Mouse (Mus musculus) erythroblast, embryonic 14.5 days (primary cell): ENCODE data around the gene Dbx1.

Experiments
- GATA1 ChIP-seq: IDR thresholded peaks from 2 replicates; pipeline ENCODE4 v1.6.1; 2012; ENCODE audit warnings: low read length, inconsistent platforms, mixed read lengths
- TAL1 ChIP-seq: IDR thresholded peaks from 3 replicates; pipeline ENCODE4 v1.6.1; 2012; ENCODE audit warnings: low read length, inconsistent platforms, mixed read lengths

DNA sequence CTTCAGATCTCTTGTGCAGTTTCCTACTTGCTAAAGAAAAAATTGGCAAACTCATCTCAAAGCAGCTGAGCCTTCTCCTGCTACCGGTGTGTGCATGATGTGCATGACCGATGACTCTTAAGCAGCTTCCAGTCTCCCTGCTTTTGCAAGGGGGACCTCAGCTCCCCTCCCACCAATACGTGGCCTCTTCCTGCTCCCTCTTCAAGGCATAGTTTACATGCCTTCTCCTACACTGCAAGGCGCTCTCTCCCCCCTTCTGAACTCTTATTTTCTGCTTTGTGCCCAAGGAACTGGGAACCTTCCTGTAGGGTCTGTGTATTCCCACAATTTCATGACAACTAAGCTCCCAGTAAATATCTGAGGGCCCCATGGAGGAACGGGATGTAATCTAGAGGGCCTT lies 40.0 kb upstream of the Dbx1 start:
- TF ChIP-seq TAL1 (no peak), GATA1 (no peak)
